Mouse (Mus musculus) midbrain, postnatal 0 days (tissue): ENCODE measurements around the gene Gm960. TPM values are rescaled to one million over a fixed set of nuclear protein-coding genes. Genes with fewer than 3 reads are reported as not detected.
A peak's percentile ranks its signal among the peaks of the same experiment; 100 is the strongest.

Experiments
- ATAC-seq: fragments of 200-750 bp; cut with Nextera tagmentation; 2 replicates; pipeline ENCODE4 v1.8.0; 2017; ENCODE audit warnings: moderate number of reproducible peaks, mild to moderate bottlenecking, moderate TSS enrichment, moderate library complexity; ENCODE audit not compliant: low FRiP score
- DNase-seq: peaks from one replicate; pipeline ENCODE4 v3.0.0-alpha.2; 2015; ENCODE audit warnings: low spot score
- H3K27ac ChIP-seq: fragments of 300-500 bp; sonication (generic); 2 replicates; pipeline ENCODE4 v1.5.1; 2014; ENCODE audit warnings: low read depth, mild to moderate bottlenecking, low read length, mixed read lengths
- H3K27me3 ChIP-seq: fragments of 300-500 bp; sonication (generic); 2 replicates; pipeline ENCODE4 v1.6.1; 2014; ENCODE audit warnings: low read length, control low read depth, mixed read lengths; ENCODE audit not compliant: insufficient read depth
- H3K36me3 ChIP-seq: fragments of 300-500 bp; sonication (generic); 2 replicates; pipeline ENCODE4 v1.6.1; 2014; ENCODE audit warnings: low read length, control low read depth, mixed read lengths; ENCODE audit not compliant: insufficient read depth
- H3K4me1 ChIP-seq: fragments of 300-500 bp; sonication (generic); 2 replicates; pipeline ENCODE4 v1.6.1; 2014; ENCODE audit warnings: mild to moderate bottlenecking, control low read depth, antibody characterized with exemption, low read length, mixed read lengths; ENCODE audit not compliant: insufficient read depth
- H3K4me2 ChIP-seq: fragments of 300-500 bp; sonication (generic); 2 replicates; pipeline ENCODE4 v1.6.1; 2014; ENCODE audit warnings: low read depth, mild to moderate bottlenecking, low read length, mixed read lengths; ENCODE audit not compliant: poor library complexity, severe bottlenecking
- H3K4me3 ChIP-seq: fragments of 300-500 bp; sonication (generic); 2 replicates; pipeline ENCODE4 v1.5.1; 2014; ENCODE audit warnings: low read depth, mild to moderate bottlenecking, low read length, moderate library complexity
- H3K9ac ChIP-seq: fragments of 300-500 bp; sonication (generic); replicated peaks from 2 replicates; pipeline ENCODE4 v1.6.1; 2014; ENCODE audit warnings: mild to moderate bottlenecking, low read length, moderate library complexity, mixed read lengths; ENCODE audit not compliant: poor library complexity, severe bottlenecking
- H3K9me3 ChIP-seq: fragments of 300-500 bp; sonication (generic); 2 replicates; pipeline ENCODE4 v1.6.1; 2016; ENCODE audit warnings: low read length, control low read depth
- CTCF ChIP-seq: IDR thresholded peaks from 2 replicates; pipeline ENCODE4 v1.5.1; 2016; ENCODE audit warnings: antibody characterized with exemption, mild to moderate bottlenecking
- WGBS: fragments of 180-500 bp; shearing (Covaris S2); extraction: QIAGEN DNeasy Blood & Tissue Kit; methylation state at CpG from one replicate; pipeline ENCODE4 v1.1.7; 2014; 5-methylcytosine and 5-hydroxymethylcytosine counted together
- polyA plus RNA-seq: library from polyadenylated mRNA; unstranded; fragments of >200 nt; fragmentation: Nextera tagmentation; extraction: Ambion mirVana; gene quantifications from 2 replicates; pipeline ENCODE4 v1.2.1, GENCODE M21; 2015
- total RNA-seq: library from RNA; depleted of rRNA; stranded (reverse); fragments of >200 nt; gene quantifications from 2 replicates; pipeline ENCODE4 v1.2.3, GENCODE M21; 2014

The Gm960 gene
- total and polyA plus RNA-seq, 2 experiments from 2014 or later = 0.99 to 5.9 TPM

GRCm38 (mm10) chr19:4607406-4607805 lies 91.1 kb downstream of the Gm960 start:
- DNase-seq (no peak), ATAC-seq (no peak)
- H3K4me1 ChIP-seq = no peaks in the 10 kb centered on the region
- H3K9ac ChIP-seq = no peak overlapping the region
- H3K4me3 ChIP-seq = no peak overlapping the region
- H3K27ac ChIP-seq = no peak overlapping the region
- WGBS = 90% methylated on average over 12 of the region's 12 CpGs
- no peak for TF ChIP-seq CTCF
- H3K9me3 ChIP-seq = no peaks in the 10 kb centered on the region
- H3K36me3 ChIP-seq = peaks cover 16% of the 10 kb centered on the region
- H3K27me3 ChIP-seq = no peaks in the 10 kb centered on the region
- no peak overlapping the region for H3K4me2 ChIP-seq

DNA sequence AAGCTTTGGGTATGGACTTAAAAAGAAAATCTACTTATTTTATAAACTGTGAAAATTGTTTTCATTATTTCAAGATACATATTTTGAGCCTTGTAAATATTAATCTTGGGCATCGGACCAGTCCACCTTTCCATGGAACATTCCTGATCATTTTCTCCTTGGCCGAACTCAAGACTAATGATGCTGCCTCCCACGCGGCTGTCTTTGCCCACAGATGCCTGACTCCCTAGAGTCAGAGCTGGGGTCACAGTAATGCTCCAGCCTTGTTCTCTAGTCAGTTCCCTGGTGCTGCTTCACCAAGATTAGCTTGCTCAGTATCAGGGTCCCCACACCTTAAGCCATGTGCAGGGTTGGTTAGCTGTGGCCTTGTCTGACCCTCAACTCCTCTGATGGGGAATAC lies 92.8 kb downstream of the Gm960 start:
- H3K4me2 ChIP-seq = no peak overlapping the region
- H3K9ac ChIP-seq = no peak overlapping the region
- ATAC-seq = no peak
- no peaks in the 10 kb centered on the region; the same call in none of the 2 replicates for H3K36me3 ChIP-seq
- TF ChIP-seq CTCF = no peak
- H3K4me3 ChIP-seq = no peak overlapping the region
- no peak for DNase-seq
- H3K27me3 ChIP-seq = no peaks in the 10 kb centered on the region
- H3K4me1 ChIP-seq = no peaks in the 10 kb centered on the region
- H3K27ac ChIP-seq = no peak overlapping the region
- WGBS = 89% methylated on average over 4 of the region's 4 CpGs
- no peaks in the 10 kb centered on the region for H3K9me3 ChIP-seq

GRCm38 (mm10) chr19:4603801-4604723 lies 94.4 kb downstream of the Gm960 start:
- Histone ChIP-seq H3K4me3 (no peak overlapping the region), H3K36me3 (no peaks in the 10 kb centered on the region; the same call in 1 of the 2 replicates), H3K4me2 (no peak overlapping the region), H3K9me3 (no peaks in the 10 kb centered on the region), H3K9ac (no peak overlapping the region), H3K27me3 (no peaks in the 10 kb centered on the region), H3K4me1 (no peaks in the 10 kb centered on the region), H3K27ac (no peak overlapping the region)
- WGBS = 41% methylated on average over 24 of the region's 24 CpGs
- ATAC-seq (no peak), DNase-seq (peak; percentile 16)
- peak; percentile 64 for TF ChIP-seq CTCF

DNA sequence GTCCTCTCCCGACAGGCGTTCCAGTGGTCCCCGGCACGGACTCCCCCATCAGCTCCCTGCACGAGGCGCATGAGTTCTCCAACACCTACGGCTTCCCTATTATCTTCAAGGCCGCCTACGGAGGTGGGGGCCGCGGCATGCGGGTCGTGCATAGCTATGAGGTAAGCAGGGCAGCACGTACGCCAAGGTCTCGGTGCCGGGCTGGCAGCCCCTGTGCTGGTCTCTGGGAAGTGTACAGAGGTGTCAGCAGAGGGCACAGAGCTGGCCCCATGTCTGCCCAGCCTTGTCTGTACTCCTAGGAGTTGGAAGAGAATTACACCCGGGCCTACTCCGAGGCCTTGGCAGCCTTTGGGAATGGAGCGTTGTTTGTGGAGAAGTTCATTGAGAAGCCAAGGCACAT lies 96.0 kb downstream of the Gm960 start:
- H3K4me2 ChIP-seq = no peak overlapping the region
- no peak for TF ChIP-seq CTCF
- H3K27ac ChIP-seq = no peak overlapping the region
- H3K36me3 ChIP-seq = no peaks in the 10 kb centered on the region; the same call in 1 of the 2 replicates
- WGBS = 88% methylated on average over 20 of the region's 20 CpGs
- H3K27me3 ChIP-seq = no peaks in the 10 kb centered on the region
- ATAC-seq = no peak
- H3K9ac ChIP-seq = no peak overlapping the region
- H3K9me3 ChIP-seq = no peaks in the 10 kb centered on the region
- no peak for DNase-seq
- H3K4me3 ChIP-seq = no peak overlapping the region
- H3K4me1 ChIP-seq = no peaks in the 10 kb centered on the region

DNA sequence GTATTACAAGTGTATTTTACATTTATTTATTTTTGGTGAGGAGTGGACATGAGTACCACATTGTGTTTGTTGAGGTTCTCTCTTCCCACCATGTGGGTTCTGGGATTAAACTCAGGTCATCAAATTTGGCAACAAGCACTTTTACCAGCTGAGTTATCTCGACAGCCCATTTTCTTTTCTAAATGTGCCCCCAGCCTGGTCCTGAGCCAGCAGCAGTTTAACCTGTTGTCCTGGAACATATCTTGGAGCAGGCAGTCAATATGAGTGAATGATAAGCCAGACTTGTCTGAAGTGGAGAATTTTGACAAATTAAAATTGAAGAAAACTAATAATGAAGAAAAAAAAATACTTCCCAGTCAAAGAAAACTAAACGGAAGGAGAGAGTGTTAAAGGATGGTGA lies 102.4 kb downstream of the Gm960 start:
- Histone ChIP-seq H3K4me1 (no peaks in the 10 kb centered on the region), H3K36me3 (no peaks in the 10 kb centered on the region), H3K27ac (no peak overlapping the region), H3K9me3 (no peaks in the 10 kb centered on the region), H3K4me2 (no peak overlapping the region), H3K4me3 (no peak overlapping the region), H3K27me3 (no peaks in the 10 kb centered on the region), H3K9ac (no peak overlapping the region)
- ATAC-seq (no peak), DNase-seq (no peak)
- no peak for TF ChIP-seq CTCF
- WGBS = 79% methylated on average over 2 of the region's 2 CpGs

- H3K4me3 ChIP-seq = no peak overlapping the region
- no peak overlapping the region for H3K4me2 ChIP-seq
- H3K9me3 ChIP-seq = no peaks in the 10 kb centered on the region
- no peak overlapping the region for H3K27ac ChIP-seq
- TF ChIP-seq CTCF = no peak
- no peaks in the 10 kb centered on the region for H3K4me1 ChIP-seq
- H3K36me3 ChIP-seq = no peaks in the 10 kb centered on the region
- no peaks in the 10 kb centered on the region for H3K27me3 ChIP-seq
- ATAC-seq (no peak), DNase-seq (no peak)
- 59% methylated on average over 7 of the region's 7 CpGs for WGBS
- H3K9ac ChIP-seq = no peak overlapping the region
These were observed 104.5 kb downstream of the Gm960 start for GRCm38 (mm10) chr19:4593792-4594522.
